Mouse (Mus musculus): ENCODE measurements around the gene Gadl1. TPM values are rescaled to one million over a fixed set of nuclear protein-coding genes. Genes with fewer than 3 reads are reported as not detected.

Gadl1 gene
- total and polyA plus RNA-seq, 3 experiments: 0.06 to 0.08 TPM; not detected in 1

- no peak for DNase-seq (ENCODE audit: low read depth, low spot score)
- H3K4me3 ChIP-seq (ENCODE audit: control insufficient read depth in 1 of 2, insufficient read depth in 1 of 2, low read depth in 2 of 2, low read length in 2 of 2): no peak overlapping the region
- H3K9ac ChIP-seq (ENCODE audit: control insufficient read depth, low read depth, low read length, poor library complexity, severe bottlenecking): no peak overlapping the region
- TF ChIP-seq ZNF384 (IDR thresholded peaks at IDR 0.05; ENCODE audit: low read depth, low read length): no peak
- TF ChIP-seq NRF1 (IDR thresholded peaks at IDR 0.05; ENCODE audit: insufficient read depth, low read depth, low read length, poor library complexity, severe bottlenecking): no peak
- TF ChIP-seq POLR2AphosphoS2 (IDR thresholded peaks at IDR 0.05; ENCODE audit: low read length): no peak
- TF ChIP-seq E2F4 (IDR thresholded peaks at IDR 0.05; ENCODE audit: borderline replicate concordance, low read depth, low read length): no peak
- TF ChIP-seq RCOR1 (IDR thresholded peaks at IDR 0.05; ENCODE audit: low read depth, low read length): no peak
- no peak for TF ChIP-seq KAT2A (conservative IDR thresholded peaks at IDR 0.05; ENCODE audit: low read depth, low read length)
- TF ChIP-seq EP300 (IDR thresholded peaks at IDR 0.05; ENCODE audit: low read depth in 1 of 2, low read length in 2 of 2): no peak
- TF ChIP-seq BHLHE40 (IDR thresholded peaks at IDR 0.05; ENCODE audit: borderline replicate concordance, low read depth, low read length): no peak
- no peak for TF ChIP-seq SMC3 (IDR thresholded peaks at IDR 0.05; ENCODE audit: low read depth, low read length)
- no peak for TF ChIP-seq GATA1 (IDR thresholded peaks at IDR 0.05; ENCODE audit: low read depth, low read length)
- TF ChIP-seq MYB (IDR thresholded peaks at IDR 0.05; ENCODE audit: low read depth, low read length): no peak
- no peak for TF ChIP-seq CHD1 (IDR thresholded peaks at IDR 0.05; ENCODE audit: low read depth, low read length)
- H3K79me2 ChIP-seq (ENCODE audit: control insufficient read depth, insufficient read depth, low read length, poor library complexity): no peaks in the 10 kb centered on the region
- H3K4me1 ChIP-seq (ENCODE audit: control insufficient read depth in 1 of 2, insufficient read depth in 2 of 2, low read length in 2 of 2): no peaks in the 10 kb centered on the region
- no peaks in the 10 kb centered on the region for H3K36me3 ChIP-seq (ENCODE audit: control insufficient read depth in 1 of 2, insufficient read depth in 2 of 2, low read length in 2 of 2)
- no peaks in the 10 kb centered on the region for H3K9me3 ChIP-seq (replicated peaks; ENCODE audit: insufficient read depth, low read length)
- H3K27ac ChIP-seq (ENCODE audit: control insufficient read depth, low read depth, low read length): no peak overlapping the region
- no peaks in the 10 kb centered on the region for H3K27me3 ChIP-seq (ENCODE audit: control insufficient read depth in 1 of 2, insufficient read depth in 2 of 2, low read length in 2 of 2)
Measured at GRCm38 (mm10) chr9:115931803-115932202, 22.5 kb downstream of the Gadl1 start.

- Histone ChIP-seq H3K4me3 (ENCODE audit: control insufficient read depth in 1 of 2, insufficient read depth in 1 of 2, low read depth in 2 of 2, low read length in 2 of 2) (no peak overlapping the region), H3K9ac (ENCODE audit: control insufficient read depth, low read depth, low read length, poor library complexity, severe bottlenecking) (no peak overlapping the region), H3K4me1 (ENCODE audit: control insufficient read depth in 1 of 2, insufficient read depth in 2 of 2, low read length in 2 of 2) (no peaks in the 10 kb centered on the region), H3K27ac (ENCODE audit: control insufficient read depth, low read depth, low read length) (no peak overlapping the region), H3K27me3 (ENCODE audit: control insufficient read depth in 1 of 2, insufficient read depth in 2 of 2, low read length in 2 of 2) (no peaks in the 10 kb centered on the region), H3K79me2 (ENCODE audit: control insufficient read depth, insufficient read depth, low read length, poor library complexity) (no peaks in the 10 kb centered on the region), H3K36me3 (ENCODE audit: control insufficient read depth in 1 of 2, insufficient read depth in 2 of 2, low read length in 2 of 2) (no peaks in the 10 kb centered on the region), H3K9me3 (replicated peaks; ENCODE audit: insufficient read depth, low read length) (no peaks in the 10 kb centered on the region)
- TF ChIP-seq NELFE (IDR thresholded peaks at IDR 0.05; ENCODE audit: low read depth, low read length) (no peak), MAZ (IDR thresholded peaks at IDR 0.05; ENCODE audit: low read depth, low read length) (no peak), BHLHE40 (IDR thresholded peaks at IDR 0.05; ENCODE audit: borderline replicate concordance, low read depth, low read length) (no peak), HCFC1 (IDR thresholded peaks at IDR 0.05; ENCODE audit: low read depth, low read length) (no peak)
- DNase-seq (ENCODE audit: low read depth, low spot score): no peak
Measured at GRCm38 (mm10) chr9:115932741-115933140, 23.5 kb downstream of the Gadl1 start.
